Mouse (Mus musculus): ENCODE data around the gene Olfr1371.

DNA sequence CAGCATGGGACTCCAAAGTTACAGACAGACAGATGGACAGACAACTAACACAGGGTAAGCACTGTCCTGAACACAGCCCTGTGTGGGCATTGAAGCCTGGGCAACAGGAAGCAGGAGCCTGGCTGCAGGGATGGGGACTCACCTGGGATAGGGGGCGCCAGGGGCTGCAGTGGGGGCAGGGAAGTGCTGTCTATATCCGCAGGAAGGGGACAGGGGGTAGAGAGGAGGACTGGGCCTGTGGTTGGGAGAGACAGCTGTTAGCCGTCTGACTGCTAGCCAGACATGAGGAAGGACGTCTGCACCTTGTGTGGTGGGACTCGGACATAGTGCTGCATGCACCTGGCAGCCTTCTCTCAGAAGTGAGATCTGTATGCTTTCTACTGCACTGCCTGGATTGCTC, 44.9 kb upstream of the Olfr1371 start:
- no peak for TF ChIP-seq CTCF (IDR thresholded peaks at IDR 0.05; ENCODE audit: extremely low read depth, insufficient read length, insufficient replicate concordance, low read depth, low read length)
- no peak for TF ChIP-seq POLR2A (IDR thresholded peaks at IDR 0.05; ENCODE audit: low read depth, low read length)
